Mouse (Mus musculus) duodenum, adult 2 months (tissue): ENCODE measurements around the gene Tex10. TPM values are rescaled to one million over a fixed set of nuclear protein-coding genes. Genes with fewer than 3 reads are reported as not detected.

Source experiments
- polyA plus RNA-seq: library from polyadenylated mRNA; depleted of rRNA; stranded (reverse); fragments of >200 nt; gene quantifications from 2 replicates; pipeline ENCODE4 v1.2.3, GENCODE M21; 2012; ENCODE audit warnings: low replicate concordance; rRNA removed

Gene Tex10
- 1.2 and 2.2 TPM in 2 replicates for polyA plus RNA-seq

GRCm38 (mm10) chr4:48472792-48473650 is at the start of gene Tex10:
Gene Tex10 (minus strand): TSS chr4:48473459.

Other genes starting within 250 kb of the Tex10 start
- 6.4 and 22.8 TPM in 2 replicates for gene Erp44, start 193.9 kb downstream of the Tex10 start, polyA plus RNA-seq
- gene Invs, start 193.7 kb downstream of the Tex10 start, polyA plus RNA-seq: 0.71 and 0.98 TPM in 2 replicates
- 0.51 and 0.71 TPM in 2 replicates for gene Msantd3, start 66.5 kb upstream of the Tex10 start, polyA plus RNA-seq
- 1.1 and 2.0 TPM in 2 replicates for gene Tmeff1, start 111.7 kb upstream of the Tex10 start, polyA plus RNA-seq
- gene Cavin4, start 190.1 kb upstream of the Tex10 start, polyA plus RNA-seq: not detected in 2 replicates